Mouse (Mus musculus) telencephalon, adult 2 months (tissue): Measurements from ENCODE around the gene Glul.
A peak's percentile ranks its signal among the peaks of the same experiment; 100 is the strongest.

ENCODE experiments used
- DNase-seq: peaks from one replicate; pipeline ENCODE4 v3.0.0-alpha.2; 2011; ENCODE audit warnings: low read depth, low spot score

Glul gene

DNA sequence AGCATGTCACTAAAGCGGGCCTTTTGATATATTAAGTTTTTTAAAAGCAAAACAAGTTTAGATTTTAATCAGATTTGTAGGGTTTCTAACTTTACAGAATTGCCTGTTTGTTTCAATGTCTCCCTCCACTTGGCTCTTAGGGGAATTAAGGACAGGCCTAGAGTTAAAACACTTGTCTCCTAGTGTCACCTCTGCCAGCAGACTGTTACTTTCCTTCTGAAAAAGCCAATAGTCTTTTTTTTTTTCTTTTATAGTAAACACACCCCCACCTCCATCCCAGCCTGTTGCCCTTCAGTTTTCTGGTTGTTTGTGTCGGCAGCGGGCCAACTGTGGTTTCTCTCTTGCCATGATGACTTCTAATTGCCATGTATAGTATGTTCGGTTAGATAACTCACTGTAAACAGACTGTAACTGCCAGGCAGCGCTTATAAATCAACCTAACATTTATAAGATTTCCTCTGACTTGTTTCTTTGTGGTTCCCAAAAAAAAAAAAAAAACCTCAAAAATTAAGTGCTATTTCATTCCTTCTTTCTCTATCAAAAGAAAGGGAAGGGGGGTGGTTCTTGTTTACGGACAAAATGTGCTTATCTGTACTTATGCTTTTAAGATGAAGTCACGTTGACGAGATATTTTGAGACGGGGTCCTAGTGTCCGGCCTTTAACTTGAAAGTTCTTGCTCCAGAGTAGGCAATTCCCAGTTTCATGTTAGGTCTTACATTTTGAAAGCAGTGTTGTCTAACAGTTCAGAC, 9.6 kb downstream of the Glul start:
- DNase-seq = no peak

DNA sequence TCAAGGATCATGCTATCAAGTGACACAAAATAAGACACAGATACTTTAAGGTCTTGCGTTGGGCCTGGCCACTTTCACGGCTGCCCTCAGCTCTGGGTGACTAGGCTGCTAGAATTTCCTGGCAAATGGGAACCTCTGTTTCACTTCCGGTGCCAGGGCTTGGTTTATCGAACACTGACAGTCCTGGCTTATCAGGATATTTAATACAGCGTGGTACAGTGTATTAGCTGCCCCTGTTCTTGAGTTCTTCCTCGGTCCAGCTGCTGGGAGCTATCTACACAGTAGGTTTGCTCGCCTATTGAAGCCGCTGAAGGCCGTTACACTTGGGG, 10.2 kb downstream of the Glul start:
- DNase-seq = no peak

DNA sequence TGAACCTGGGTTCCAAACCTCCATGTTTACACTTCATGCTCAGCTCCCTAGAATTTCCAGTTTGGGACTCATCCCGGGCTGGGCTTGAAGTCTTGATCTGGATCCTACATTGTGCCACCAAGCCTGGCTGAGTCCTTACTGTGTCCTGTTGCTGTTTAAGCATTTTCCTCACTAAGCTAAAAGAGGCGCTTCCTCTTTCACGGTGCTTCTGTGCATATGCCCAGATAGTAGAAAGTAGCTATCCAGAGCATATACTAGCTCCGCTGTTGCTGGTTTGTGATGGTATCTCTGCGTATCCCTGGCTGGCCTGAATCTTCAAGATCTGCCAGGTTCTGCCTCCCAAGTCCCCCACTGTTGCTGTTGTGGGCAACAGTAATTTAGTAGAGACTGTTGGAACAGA, 10.7 kb downstream of the Glul start:
- no peak for DNase-seq

DNA sequence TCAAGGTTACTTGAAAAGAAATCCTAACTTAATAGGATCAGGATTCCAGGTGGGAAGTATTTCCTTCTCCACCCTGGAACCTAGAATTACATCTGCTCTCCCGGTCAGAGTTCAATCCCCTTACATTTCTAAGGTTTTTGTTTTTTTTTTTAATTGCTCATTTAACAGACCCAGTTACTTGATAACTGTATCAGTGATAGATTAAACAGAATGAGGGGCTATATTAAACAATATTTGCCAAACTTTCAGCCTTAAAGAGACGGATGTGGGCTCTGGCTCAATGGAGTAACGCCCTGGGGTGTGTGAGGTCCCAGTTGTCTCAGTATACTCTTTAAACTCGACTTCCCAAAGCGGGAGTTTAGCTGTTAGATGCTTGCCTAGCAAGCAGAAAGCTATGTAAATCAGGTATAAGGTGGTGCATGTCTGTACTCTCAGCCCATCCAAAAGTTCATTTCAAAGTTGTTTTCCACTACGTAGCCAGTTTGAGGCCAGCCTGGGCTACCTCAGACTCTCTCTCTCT, 11.6 kb downstream of the Glul start:
- DNase-seq = no peak

DNA sequence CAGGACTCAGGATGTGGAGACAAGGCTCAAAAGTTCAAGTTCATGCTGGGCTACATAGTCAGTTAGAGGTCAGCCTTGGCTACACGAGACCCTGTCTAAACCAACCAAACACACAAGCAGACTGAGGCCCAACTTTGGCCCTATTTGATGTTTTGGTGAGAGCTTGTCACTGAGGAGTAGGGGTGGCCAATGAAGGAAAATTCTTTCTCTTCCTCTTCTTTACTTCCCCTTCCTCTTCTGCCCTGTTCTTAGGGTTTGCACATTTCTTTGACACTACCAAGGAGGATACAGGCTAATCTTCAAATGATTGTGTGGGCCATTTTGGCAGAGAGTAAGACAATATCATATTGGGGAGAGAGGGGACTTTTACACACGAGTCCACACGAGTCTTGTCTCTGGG, 14.1 kb downstream of the Glul start:
- no peak for DNase-seq

DNA sequence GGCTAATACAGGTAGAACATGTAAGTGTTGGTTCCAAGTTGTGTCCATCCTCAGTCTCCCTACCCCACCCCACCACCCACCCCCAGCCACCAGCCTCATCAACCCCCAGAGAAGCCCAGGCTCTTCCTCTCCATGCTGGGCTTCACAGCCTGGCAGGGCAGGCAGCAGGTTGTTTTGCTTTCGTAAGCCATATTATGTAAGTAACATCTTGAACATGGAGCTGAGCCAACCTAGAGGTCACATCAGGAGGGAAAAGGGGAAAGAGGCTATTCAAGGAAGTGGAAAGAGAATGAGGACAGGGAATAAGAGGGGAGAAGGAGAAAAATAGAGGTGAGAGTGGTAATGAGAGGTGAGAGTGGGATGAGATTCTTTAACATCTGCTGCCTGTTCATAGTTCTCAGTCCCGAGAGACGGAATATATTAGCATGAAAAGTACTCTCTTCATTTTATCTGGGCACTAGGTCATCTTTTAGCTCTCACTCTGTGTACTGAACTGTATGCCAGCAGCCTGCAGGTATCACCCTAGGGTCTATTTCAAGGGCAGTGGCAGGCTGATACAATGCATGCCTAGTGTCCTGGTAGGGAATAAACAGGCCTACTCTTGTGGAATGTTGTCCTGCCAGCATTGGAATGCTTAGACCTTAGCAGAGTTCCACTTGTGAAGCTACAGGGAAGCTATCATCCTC, 18.9 kb downstream of the Glul start:
- no peak for DNase-seq

DNA sequence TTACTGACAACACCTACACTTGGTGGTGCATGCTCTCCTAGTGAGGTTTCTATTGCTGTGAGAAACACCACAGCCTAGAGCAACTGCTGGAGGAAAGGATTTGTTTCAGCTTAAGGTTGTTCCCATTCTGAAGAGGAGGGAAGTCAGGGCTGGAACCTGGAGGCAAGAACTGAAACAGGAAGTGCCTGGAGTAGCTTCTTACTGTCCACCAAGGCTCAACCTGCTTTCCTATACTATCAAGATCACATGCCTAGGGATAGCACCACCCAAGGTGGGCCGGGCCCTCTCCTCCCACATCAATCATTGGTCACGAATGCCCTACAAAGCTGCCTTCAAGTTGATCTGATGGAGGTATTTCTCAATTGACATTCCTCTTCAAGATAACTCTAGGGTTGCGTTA, 21.9 kb downstream of the Glul start:
- no peak for DNase-seq

DNA sequence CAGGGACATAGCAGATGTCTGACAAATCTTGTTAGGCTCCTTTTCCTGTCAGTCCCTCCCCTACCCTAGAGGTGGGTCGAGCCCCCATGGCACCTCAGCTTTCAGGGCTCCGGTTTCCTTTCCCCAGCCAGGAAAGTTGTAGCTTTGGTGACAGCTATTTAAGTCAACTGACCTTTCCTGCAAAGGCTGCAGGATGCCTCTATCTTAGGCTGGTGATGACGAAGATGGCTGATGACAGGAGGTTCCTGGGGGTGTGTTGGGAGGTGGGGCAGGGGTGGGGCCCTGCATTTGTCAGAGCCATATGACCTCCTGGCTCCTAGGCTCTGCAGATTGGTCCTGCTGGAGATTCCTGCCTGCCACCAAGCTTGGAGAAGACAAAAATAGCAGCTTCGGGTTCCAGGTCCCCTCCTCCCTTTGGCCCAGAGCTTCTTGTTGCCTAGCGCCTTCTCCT, 22.9 kb downstream of the Glul start:
- no peak for DNase-seq

DNA sequence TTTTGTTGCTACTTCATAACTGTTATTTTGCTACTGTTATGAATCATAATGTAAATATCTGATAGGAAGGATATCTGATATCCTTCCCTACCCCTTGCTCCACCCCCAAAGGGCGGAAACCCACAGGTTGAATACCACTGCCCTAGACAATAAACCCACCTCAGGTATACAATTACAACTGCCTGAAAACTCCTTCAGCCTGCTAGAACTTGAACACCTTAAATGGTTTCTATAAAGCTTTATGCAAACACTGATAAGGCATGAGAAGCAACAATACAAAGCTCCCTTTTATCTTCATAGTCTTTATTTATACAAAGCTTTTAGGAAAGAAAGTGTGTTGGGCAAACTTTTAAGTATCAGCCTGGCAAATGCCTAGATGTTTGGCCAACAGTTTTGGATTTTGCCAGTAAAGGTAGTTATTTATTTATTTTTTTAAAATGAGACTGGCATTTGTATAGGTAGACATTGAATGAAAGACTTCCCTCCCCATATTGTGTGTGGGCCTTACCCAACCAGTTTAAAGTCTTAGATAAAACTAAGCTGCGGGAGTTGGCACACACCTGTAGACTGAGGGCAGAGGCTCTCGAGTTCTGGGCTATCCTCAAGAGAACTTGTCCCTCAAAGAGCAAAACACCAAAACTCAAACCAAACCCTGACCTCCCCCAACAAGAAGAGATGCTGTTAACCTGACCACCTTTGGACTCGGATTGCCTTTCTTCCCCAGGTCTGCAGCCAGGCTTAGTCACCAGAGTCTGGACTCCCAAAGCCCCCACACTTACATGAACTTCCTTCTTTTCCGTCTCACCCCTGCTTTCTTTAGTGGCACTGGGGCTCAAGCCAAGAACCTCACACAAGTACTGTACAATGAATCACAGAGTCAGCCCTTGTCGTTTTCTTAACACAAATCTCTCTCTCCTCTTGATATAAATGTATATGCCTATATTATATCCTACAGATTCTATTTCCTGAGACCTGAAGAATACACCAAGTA, 24.9 kb downstream of the Glul start:
- no peak for DNase-seq

DNA sequence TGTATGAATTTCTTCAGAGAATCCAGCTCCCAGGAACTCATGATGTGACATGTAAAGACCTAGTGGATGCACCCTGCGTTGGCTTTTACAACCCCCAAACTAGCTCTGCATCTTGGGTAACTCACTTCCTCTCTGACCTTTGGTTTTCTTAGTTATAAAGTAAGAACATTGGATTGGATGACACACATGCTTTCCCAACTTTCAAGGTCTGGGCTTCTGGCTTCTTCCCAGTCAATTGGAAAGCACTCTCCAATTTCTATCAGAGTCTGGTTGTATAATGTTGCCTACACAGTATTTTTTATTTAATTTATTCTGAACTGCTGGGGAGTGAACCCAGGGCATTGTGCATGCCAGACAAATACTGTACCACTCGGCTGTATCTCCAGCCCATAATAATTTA, 30.7 kb downstream of the Glul start:
- no peak for DNase-seq

DNA sequence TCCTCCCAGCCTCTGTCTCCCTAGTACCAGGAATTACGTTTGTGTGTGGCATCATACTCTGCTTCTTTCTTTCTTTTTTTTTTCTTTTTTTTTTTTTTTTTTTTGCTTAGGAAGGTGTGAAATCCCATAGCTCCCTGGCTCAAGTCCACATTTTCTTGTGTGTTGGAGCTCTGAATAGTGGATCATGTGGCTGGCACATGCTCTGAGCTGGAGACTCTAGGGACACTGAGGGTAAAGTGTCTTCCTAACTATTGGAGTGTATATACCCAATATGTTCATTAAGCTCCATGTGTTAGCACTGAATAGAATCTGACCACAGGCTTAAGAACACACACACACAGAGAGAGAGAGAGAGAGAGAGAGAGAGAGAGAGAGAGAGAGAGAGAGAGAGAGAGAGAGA, 34.0 kb downstream of the Glul start:
- DNase-seq = no peak

DNA sequence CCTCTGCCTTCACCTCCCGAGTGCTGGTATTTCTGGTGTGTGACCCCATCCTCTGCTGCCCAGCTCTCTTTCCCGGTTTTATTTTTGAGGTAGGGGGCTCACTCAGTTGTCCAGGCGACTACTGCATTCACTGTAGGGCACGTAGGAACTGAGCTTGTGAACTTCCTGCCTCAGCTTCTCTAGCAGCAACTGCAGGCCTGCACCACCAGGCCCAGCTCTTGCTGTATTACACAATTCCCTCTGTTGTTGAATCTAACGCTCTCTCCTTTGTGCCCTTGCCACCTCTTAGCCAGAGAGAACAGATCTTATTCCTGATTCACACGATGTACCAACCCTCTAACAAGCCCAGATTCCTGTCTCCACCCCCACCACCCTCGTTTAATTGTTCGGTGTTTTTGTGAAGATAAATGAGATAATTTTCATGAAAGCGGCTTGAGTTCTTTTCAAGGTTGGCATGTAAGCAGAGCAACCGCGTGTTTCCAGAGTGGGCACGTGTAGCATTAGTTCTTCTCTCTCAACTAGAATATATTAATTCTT, 36.2 kb downstream of the Glul start:
- no peak for DNase-seq

DNA sequence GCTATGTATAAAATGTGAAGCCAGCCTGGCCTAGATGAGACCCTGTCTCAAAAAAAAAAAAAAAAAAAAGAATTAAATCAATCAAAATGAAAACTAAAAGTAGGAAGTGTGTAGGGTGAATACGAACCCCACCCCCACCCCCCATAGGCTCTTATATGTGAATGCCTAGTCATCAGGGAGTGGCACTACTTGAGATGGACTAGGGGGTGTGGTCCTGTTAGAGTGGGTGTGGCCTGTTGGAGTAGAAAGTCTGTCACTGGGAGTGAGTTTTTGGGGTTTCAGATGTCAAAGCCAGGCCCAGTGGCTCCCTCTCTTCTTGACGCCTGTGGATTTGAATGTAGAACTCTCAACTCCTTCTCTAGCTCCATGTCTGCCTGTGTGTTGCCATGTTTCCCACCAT, 37.3 kb downstream of the Glul start:
- no peak for DNase-seq

DNA sequence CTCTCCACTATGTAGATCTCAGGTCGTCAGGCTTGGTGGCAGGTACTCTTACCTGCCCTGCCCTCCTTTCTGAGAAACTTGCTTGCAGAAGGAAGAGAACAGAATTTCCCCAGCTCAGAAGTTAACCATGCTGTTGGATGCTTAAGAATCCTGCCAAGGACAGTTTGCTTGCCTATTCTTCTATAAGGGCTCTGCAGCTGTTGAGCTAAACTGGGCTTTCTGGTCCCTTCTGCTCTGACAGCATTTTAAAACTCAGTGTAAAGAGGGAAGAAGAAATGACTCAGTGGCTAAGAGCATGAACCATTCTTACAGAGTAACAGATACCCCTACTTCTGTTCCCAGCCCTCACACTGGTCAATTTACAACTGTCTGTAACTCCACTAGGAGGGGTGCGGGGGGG, 41.2 kb downstream of the Glul start:
- DNase-seq = peak; percentile 74

DNA sequence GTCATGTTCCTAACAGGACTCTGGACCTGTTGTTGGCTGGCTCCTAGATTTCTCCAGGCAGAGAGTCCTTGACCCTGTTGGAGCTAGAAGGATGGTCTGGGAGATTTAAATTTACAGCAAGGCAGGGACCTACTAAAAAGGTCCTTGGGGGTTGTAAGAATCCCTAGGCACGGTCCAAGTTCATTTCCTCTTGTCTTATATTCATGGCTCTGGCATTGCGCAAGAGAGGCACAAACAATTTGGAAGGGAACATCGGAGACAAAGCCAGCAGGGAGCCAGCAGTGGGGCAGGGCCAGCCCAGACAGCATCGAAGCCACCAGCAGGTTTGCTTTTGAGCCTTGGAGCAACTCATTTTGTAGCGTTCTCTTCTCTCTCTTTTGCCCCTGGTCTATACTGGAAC, 45.4 kb downstream of the Glul start:
- DNase-seq = no peak

DNA sequence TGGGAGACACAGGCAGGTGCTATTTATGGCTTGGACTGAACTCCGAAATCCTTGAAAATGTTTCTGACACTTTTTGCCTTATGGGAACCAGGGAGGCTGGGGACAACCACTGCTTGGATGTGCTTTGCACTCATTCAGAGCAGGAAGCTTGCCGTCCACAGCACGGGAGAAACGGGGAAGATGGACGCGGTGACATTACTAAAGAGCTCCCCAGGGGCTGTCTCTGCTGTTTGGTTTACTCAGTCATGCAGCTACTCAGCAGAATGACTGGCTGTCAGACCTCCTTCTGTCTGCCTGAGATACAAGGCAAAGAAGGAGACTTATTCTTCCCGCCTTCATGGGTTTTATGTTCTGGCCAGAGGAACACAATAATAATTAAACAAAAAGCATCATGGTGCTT, 47.2 kb downstream of the Glul start:
- DNase-seq = no peak

DNA sequence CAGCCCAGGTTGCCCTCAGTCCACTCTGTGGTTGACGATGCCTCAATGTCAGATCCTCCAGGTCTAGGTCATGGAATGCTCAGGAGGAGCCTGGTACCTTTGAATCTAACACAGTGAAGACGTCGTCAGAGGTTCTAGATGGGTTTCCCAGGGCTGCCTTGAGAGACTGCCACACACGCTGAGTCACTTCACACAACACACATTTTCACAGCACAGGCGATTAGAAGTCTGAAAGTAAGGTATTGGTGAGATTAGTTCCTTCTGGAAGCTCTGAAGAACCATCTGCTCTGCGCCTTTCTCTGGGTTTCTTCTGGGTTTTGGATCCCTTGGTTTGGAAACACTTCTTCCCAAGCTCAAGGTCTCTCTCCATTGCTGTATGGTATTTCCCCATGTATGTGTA, 48.1 kb downstream of the Glul start:
- peak; percentile 41 for DNase-seq

DNA sequence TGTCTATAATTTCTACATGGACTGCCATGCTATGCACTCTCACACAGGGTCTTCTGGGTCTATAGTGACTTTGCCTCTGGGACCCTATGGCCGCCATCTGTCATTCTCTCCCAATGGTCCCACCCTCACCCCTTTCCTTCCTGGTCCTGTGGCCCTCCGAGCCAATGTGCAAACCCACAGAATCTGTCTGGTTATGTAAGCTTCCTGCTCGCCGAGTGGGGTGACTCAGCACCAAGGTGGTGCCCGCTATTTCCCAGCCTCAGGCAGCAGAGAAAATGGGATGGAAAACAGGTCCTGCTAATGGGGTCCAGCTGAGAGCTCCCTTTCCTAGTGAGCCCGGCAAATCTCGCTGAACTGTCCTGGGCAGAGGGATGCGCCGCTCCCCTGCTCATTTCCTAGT, 53.5 kb downstream of the Glul start:
- DNase-seq = no peak

DNA sequence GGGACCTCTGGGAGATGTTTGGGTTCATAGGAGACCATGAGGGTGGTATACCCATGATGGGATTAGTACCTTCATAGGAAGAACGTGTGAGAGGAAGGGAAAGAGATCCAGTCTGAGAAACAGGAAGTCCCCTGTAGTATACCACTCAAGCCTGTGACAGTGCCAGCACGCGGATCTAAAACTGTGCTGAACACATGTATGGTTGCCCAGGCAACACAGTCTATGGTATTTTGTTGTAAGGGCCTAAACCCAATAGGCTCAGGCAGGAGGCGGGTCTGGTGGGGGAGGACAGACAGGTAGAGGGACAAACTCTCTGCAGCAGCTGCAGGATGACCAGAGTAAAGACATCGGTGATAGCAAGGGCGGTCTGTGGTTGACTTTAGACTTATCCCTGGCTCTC, 54.1 kb downstream of the Glul start:
- DNase-seq = no peak

DNA sequence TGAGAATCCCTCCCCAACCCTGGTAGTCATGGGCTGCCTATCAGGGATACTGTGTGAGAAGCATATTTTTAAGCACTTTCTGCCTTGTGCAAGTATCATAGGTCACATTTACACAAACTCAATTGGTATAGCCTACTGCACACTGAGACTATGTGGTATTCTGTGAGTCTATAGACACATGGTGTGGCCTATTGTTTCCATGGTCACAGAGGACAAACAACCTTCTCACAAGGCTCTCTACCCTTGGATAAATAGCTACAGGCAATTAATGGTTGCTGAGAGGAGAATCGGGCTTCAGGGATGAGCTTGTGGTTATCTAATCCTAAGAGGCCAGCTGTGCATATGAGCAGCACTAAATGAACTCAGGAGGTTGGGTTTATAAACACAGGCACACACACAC, 58.1 kb downstream of the Glul start:
- no peak for DNase-seq
